Mouse (Mus musculus): ENCODE results near the gene Naga. TPM values are rescaled to one million over a fixed set of nuclear protein-coding genes. Genes with fewer than 3 reads are reported as not detected.

Gene Naga
- polyA plus RNA-seq, 1 experiment from 2014 or later, result 29.7 TPM

- H3K9me3 ChIP-seq (replicated peaks), result no peaks in the 10 kb centered on the region
- H3K9ac ChIP-seq, result no peak overlapping the region
- H3K27me3 ChIP-seq, result peaks cover 23% of the 10 kb centered on the region
- peak overlapping the region; percentile 34 for H3K4me3 ChIP-seq
- H3K36me3 ChIP-seq, result no peaks in the 10 kb centered on the region
- no peak for ATAC-seq (ENCODE audit: low FRiP score)
- H3K4me1 ChIP-seq, result peaks cover 27% of the 10 kb centered on the region
- H3K4me2 ChIP-seq (replicated peaks), result peak overlapping the region; percentile 54
- H3K27ac ChIP-seq, result 0 out of 2 replicates have a peak overlapping the region, but pooled peaks have one; percentile 13
- whole genome bisulfite sequencing, result 69% methylated on average over 15 of the region's 15 CpGs
These were observed 3.2 kb upstream of the Naga start for GRCm38 (mm10) chr15:82341675-82342542.

GRCm38 (mm10) chr15:82341036-82341501 lies 2.3 kb upstream of the Naga start:
- Histone ChIP-seq H3K9me3 (replicated peaks) (no peaks in the 10 kb centered on the region), H3K4me1 (peaks cover 30% of the 10 kb centered on the region), H3K36me3 (0 out of 2 replicates have a peak, but pooled peaks cover under 1% of the 10 kb centered on the region), H3K27ac (0 out of 2 replicates have a peak overlapping the region, but pooled peaks have one; percentile 13), H3K9ac (peak overlapping the region; percentile 61), H3K4me3 (peak overlapping the region; percentile 34), H3K4me2 (replicated peaks) (peak overlapping the region; percentile 54), H3K27me3 (peaks cover 23% of the 10 kb centered on the region)
- WGBS, result 2% methylated on average over 40 of the region's 40 CpGs
- ATAC-seq (ENCODE audit: low FRiP score), result no peak

- peaks cover 23% of the 10 kb centered on the region for H3K27me3 ChIP-seq
- peak overlapping the region; percentile 34 for H3K4me3 ChIP-seq
- H3K9ac ChIP-seq, result peak overlapping the region; percentile 61
- peaks cover 6% of the 10 kb centered on the region for H3K36me3 ChIP-seq
- no peak for ATAC-seq (ENCODE audit: low FRiP score)
- H3K9me3 ChIP-seq (replicated peaks), result no peaks in the 10 kb centered on the region
- WGBS, result 42% methylated on average over 21 of the region's 21 CpGs
- H3K4me2 ChIP-seq (replicated peaks), result peak overlapping the region; percentile 54
- peaks cover 30% of the 10 kb centered on the region for H3K4me1 ChIP-seq
- H3K27ac ChIP-seq, result no peak overlapping the region
These were observed 1.8 kb upstream of the Naga start for GRCm38 (mm10) chr15:82340414-82341035.

- H3K4me2 ChIP-seq (replicated peaks), result no peak overlapping the region
- 79% methylated on average over 8 of the region's 8 CpGs for WGBS
- no peak for ATAC-seq (ENCODE audit: low FRiP score)
- peaks cover 14% of the 10 kb centered on the region for H3K36me3 ChIP-seq
- H3K4me3 ChIP-seq, result no peak overlapping the region
- H3K27me3 ChIP-seq, result peaks cover 23% of the 10 kb centered on the region
- H3K9me3 ChIP-seq (replicated peaks), result no peaks in the 10 kb centered on the region
- H3K9ac ChIP-seq, result no peak overlapping the region
- peak overlapping the region; percentile 7; the same call in 1 of the 2 replicates for H3K27ac ChIP-seq
- peaks cover 30% of the 10 kb centered on the region for H3K4me1 ChIP-seq
These were observed 1.0 kb upstream of the Naga start for GRCm38 (mm10) chr15:82339634-82340254.

GRCm38 (mm10) chr15:82339150-82339549 lies 425 bp upstream of the Naga start:
- ATAC-seq (ENCODE audit: low FRiP score), result no peak
- H3K4me1 ChIP-seq, result peaks cover 30% of the 10 kb centered on the region
- H3K9me3 ChIP-seq (replicated peaks), result no peaks in the 10 kb centered on the region
- peaks cover 20% of the 10 kb centered on the region for H3K36me3 ChIP-seq
- H3K9ac ChIP-seq, result peak overlapping the region; percentile 63; the same call in 1 of the 2 replicates
- 56% methylated on average over 10 of the region's 10 CpGs for WGBS
- peak overlapping the region; percentile 45 for H3K4me3 ChIP-seq
- peak overlapping the region; percentile 46; the same call in 1 of the 2 replicates for H3K27ac ChIP-seq
- H3K27me3 ChIP-seq, result peaks cover 23% of the 10 kb centered on the region
- peak overlapping the region; percentile 62 for H3K4me2 ChIP-seq (replicated peaks)

- peak overlapping the region; percentile 62 for H3K4me2 ChIP-seq (replicated peaks)
- 44% methylated on average over 4 of the region's 4 CpGs for WGBS
These were observed 850 bp downstream of the Naga start for GRCm38 (mm10) chr15:82337875-82338274.

GRCm38 (mm10) chr15:82336629-82337028 lies 2.1 kb downstream of the Naga start:
- Histone ChIP-seq H3K9ac (0 out of 2 replicates have a peak overlapping the region, but pooled peaks have one; percentile 19), H3K36me3 (peaks cover 31% of the 10 kb centered on the region), H3K27me3 (peaks cover 20% of the 10 kb centered on the region), H3K4me3 (no peak overlapping the region), H3K9me3 (replicated peaks) (no peaks in the 10 kb centered on the region), H3K4me2 (replicated peaks) (no peak overlapping the region), H3K27ac (no peak overlapping the region), H3K4me1 (peaks cover 30% of the 10 kb centered on the region)
- ATAC-seq (ENCODE audit: low FRiP score), result no peak
- WGBS, result 67% methylated on average over 12 of the region's 12 CpGs

More at GRCm38 (mm10) chr15:82337875-82338274, 850 bp downstream of the Naga start:
- Histone ChIP-seq H3K4me1 (peaks cover 30% of the 10 kb centered on the region), H3K36me3 (peaks cover 23% of the 10 kb centered on the region), H3K9me3 (replicated peaks) (no peaks in the 10 kb centered on the region), H3K27me3 (peaks cover 23% of the 10 kb centered on the region), H3K9ac (peak overlapping the region; percentile 63), H3K4me3 (peak overlapping the region; percentile 45), H3K27ac (no peak overlapping the region)
- no peak for ATAC-seq (ENCODE audit: low FRiP score)

GRCm38 (mm10) chr15:82335194-82335593 lies 3.5 kb downstream of the Naga start:
- 98% methylated on average over 4 of the region's 4 CpGs for WGBS
- H3K4me1 ChIP-seq, result peaks cover 20% of the 10 kb centered on the region
- no peak overlapping the region for H3K4me3 ChIP-seq
- H3K9ac ChIP-seq, result no peak overlapping the region
- peaks cover 8% of the 10 kb centered on the region for H3K27me3 ChIP-seq
- no peaks in the 10 kb centered on the region for H3K9me3 ChIP-seq (replicated peaks)
- H3K4me2 ChIP-seq (replicated peaks), result no peak overlapping the region
- peaks cover 31% of the 10 kb centered on the region for H3K36me3 ChIP-seq
- no peak overlapping the region for H3K27ac ChIP-seq
- no peak for ATAC-seq (ENCODE audit: low FRiP score)

GRCm38 (mm10) chr15:82325382-82325781 lies 13.3 kb downstream of the Naga start:
- Histone ChIP-seq H3K4me2 (replicated peaks) (no peak overlapping the region), H3K9ac (no peak overlapping the region), H3K4me1 (0 out of 2 replicates have a peak, but pooled peaks cover 2% of the 10 kb centered on the region), H3K27me3 (no peaks in the 10 kb centered on the region), H3K27ac (no peak overlapping the region), H3K4me3 (no peak overlapping the region), H3K36me3 (peaks cover 10% of the 10 kb centered on the region), H3K9me3 (replicated peaks) (no peaks in the 10 kb centered on the region)
- 68% methylated on average over 2 of the region's 2 CpGs for WGBS
- ATAC-seq (ENCODE audit: low FRiP score), result no peak

- H3K9me3 ChIP-seq (replicated peaks), result no peaks in the 10 kb centered on the region
- no peak overlapping the region for H3K4me3 ChIP-seq
- 78% methylated on average over 8 of the region's 8 CpGs for WGBS
- H3K27ac ChIP-seq, result no peak overlapping the region
- H3K36me3 ChIP-seq, result no peaks in the 10 kb centered on the region
- 0 out of 2 replicates have a peak, but pooled peaks cover 2% of the 10 kb centered on the region for H3K4me1 ChIP-seq
- H3K27me3 ChIP-seq, result no peaks in the 10 kb centered on the region
- H3K9ac ChIP-seq, result no peak overlapping the region
- no peak overlapping the region for H3K4me2 ChIP-seq (replicated peaks)
- no peak for ATAC-seq (ENCODE audit: low FRiP score)
These were observed 16.5 kb downstream of the Naga start for GRCm38 (mm10) chr15:82322195-82322594.

- Histone ChIP-seq H3K9me3 (replicated peaks) (no peaks in the 10 kb centered on the region), H3K4me2 (replicated peaks) (no peak overlapping the region), H3K4me3 (no peak overlapping the region), H3K9ac (no peak overlapping the region), H3K36me3 (no peaks in the 10 kb centered on the region), H3K4me1 (0 out of 2 replicates have a peak, but pooled peaks cover 2% of the 10 kb centered on the region), H3K27ac (no peak overlapping the region), H3K27me3 (no peaks in the 10 kb centered on the region)
- no peak for ATAC-seq (ENCODE audit: low FRiP score)
- 84% methylated on average over 1 of the region's 1 CpGs for WGBS
These were observed 19.1 kb downstream of the Naga start for GRCm38 (mm10) chr15:82319613-82320012.

GRCm38 (mm10) chr15:82317839-82318238 lies 20.9 kb downstream of the Naga start:
- H3K4me3 ChIP-seq, result no peak overlapping the region
- H3K4me2 ChIP-seq (replicated peaks), result no peak overlapping the region
- H3K36me3 ChIP-seq, result no peaks in the 10 kb centered on the region
- no peaks in the 10 kb centered on the region for H3K4me1 ChIP-seq
- no peak overlapping the region for H3K27ac ChIP-seq
- 86% methylated on average over 6 of the region's 6 CpGs for WGBS
- H3K9me3 ChIP-seq (replicated peaks), result no peaks in the 10 kb centered on the region
- no peak for ATAC-seq (ENCODE audit: low FRiP score)
- H3K9ac ChIP-seq, result no peak overlapping the region
- no peaks in the 10 kb centered on the region for H3K27me3 ChIP-seq
